Mouse (Mus musculus) ovary, postnatal 36 days (tissue): ENCODE measurements around the gene Etfdh.
A peak's percentile ranks its signal among the peaks of the same experiment; 100 is the strongest.
"Not testable (repeated sequence)": the region's sequence is repeated elsewhere in the genome, so short reads cannot be mapped to it uniquely, and the experiment has no call there.

Experiments used
- DNase-seq: peaks from one replicate; pipeline ENCODE4 v3.0.0; 2022; ENCODE audit warnings: low spot score, mixed read lengths

Gene Etfdh

DNA sequence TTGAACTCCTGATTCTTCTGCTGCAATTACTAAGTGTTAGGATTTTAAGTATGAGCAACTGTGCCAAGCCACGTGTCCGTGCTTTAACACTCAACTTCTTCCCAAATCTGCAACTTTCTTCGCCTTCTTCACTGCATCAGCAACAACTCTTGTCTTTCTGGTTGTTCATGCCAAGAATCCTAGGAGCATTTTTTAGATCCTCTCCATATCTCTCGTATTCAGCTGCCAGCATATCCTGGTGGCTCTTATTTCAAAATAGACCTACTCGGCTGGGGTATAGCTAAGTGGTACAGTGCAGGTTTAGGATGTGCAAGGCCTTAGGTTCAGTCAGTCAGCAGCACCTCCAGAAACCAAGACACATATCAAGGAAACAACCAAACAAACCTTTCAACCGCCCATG, 51.7 kb downstream of the Etfdh start:
- no peak for DNase-seq

- no peak for DNase-seq
These were observed 52.4 kb downstream of the Etfdh start for GRCm38 (mm10) chr3:79576865-79577264.

GRCm38 (mm10) chr3:79576468-79576816, 52.9 kb downstream of the Etfdh start:
- DNase-seq, result no peak

DNA sequence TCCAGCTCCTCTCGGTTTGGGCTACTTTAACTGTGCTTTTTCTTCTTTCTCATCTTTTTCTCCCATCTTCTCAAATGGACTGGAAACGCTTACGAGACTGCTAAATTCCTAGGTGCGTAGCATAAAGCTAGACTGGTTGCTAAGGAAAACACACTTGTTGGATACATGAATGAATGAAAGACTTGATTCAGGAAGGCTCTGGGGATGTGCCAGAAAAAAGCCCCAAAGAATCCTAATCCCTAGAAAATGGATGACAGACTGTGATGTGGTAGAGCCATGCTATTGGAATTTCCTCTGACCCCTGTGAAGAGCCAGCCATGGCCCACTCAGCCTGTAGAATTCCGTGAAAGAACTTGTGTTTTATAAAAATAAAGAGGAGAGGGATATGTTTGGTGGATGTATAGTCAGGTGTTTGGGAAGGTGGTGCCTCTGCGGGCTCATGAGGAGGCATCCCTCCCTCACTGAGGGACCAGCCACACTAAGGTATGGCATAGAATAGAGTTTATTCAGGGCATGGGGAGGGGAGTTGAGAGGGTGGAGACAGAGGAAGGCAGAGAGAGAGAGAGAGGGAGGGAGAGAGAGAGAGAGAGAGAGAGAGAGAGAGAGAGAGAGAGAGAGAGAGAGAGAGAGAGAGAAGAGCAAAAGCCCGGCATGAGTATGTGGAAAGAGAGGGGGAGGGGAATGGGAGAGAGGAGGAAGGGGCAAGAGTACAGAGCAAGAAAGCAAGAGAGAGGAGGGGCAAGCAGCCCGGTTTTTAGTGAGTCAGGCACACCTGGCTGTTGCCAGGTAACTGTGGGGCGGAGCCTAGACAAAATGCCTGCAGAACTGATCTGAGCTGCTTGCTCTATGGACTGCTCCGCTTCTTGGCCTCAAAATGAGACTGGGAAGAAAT, 53.5 kb downstream of the Etfdh start:
- DNase-seq, result no peak

DNA sequence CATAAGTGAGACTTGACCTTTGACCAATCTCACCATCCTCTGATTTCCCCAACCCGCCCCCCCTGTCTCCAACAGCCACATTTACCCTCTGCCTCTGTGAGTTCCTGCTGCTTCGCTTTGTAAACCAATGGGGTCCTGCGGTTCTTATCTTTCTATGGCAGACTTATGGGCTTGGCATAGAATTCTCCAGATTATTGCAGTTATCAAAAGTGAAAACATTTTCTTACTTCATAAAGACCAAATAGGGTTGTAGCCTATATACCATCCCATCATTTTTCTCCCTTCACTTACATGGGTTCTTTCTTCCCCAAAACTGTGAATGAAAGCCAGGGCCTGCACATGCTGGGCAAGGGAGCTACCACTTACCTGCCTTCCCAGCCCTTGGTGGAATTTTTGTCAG, 55.0 kb downstream of the Etfdh start:
- no peak for DNase-seq

DNA sequence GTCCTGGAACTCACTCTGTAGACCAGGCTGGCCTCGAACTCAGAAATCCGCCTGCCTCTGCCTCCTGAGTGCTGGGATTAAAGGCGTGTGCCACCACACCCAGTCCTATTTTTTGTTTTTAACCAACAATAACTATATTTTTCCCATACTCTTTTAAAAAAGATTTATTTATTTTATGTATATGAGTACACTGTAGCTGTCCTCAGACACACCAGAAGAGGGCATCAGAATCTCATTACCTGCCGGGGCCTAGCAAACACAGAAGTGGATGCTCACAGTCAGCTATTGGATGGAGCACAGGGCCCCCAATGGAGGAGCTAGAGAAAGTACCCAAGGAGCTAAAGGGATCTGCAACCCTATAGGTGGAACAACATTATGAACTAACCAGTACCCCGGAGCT, 55.9 kb downstream of the Etfdh start:
- not testable (repeated sequence) for DNase-seq

DNA sequence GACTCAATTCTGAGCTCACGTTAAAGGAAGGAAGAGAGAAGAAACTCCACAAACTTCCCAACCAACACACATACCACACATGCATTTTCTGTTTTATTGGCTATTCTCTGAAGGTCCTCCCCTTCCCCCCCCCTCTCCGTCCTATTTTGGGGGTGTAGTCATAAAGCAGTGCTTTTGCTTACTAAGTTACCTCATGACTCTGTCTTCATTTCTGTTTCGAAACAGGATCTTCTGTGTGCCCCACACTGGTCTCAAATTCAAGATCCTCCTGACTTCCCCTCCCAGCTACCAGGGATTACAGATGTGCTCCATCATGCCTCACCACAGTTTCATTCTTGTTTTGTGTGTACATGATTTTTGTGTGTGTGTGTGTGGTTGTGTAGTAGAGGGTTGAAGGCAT, 56.9 kb downstream of the Etfdh start:
- no peak for DNase-seq

DNA sequence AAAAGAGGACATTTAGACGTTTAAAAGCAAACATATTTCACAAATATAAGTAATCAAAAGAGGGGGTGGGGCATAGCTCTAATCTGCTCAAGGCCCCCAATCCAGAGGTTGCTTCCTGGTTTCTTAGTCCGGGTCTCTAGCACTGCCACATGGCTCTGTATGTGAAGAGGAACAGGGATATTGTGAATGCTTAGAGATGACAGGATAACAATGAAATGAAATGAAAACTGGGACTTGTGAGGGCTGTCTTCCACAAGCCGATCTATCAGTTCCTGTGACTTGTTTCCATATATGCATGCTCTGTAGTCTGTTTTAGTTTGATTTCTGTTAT, 60.0 kb downstream of the Etfdh start:
- no peak for DNase-seq

GRCm38 (mm10) chr3:79568629-79569350, 60.5 kb downstream of the Etfdh start:
- DNase-seq, result no peak

- peak; percentile 87 for DNase-seq
These were observed 61.5 kb downstream of the Etfdh start, which contains the start of gene Fnip2 for GRCm38 (mm10) chr3:79567703-79568362. Fnip2 (minus strand) TSS chr3:79567796.

- no peak for DNase-seq
These were observed 62.3 kb downstream of the Etfdh start for GRCm38 (mm10) chr3:79566716-79567691.

DNA sequence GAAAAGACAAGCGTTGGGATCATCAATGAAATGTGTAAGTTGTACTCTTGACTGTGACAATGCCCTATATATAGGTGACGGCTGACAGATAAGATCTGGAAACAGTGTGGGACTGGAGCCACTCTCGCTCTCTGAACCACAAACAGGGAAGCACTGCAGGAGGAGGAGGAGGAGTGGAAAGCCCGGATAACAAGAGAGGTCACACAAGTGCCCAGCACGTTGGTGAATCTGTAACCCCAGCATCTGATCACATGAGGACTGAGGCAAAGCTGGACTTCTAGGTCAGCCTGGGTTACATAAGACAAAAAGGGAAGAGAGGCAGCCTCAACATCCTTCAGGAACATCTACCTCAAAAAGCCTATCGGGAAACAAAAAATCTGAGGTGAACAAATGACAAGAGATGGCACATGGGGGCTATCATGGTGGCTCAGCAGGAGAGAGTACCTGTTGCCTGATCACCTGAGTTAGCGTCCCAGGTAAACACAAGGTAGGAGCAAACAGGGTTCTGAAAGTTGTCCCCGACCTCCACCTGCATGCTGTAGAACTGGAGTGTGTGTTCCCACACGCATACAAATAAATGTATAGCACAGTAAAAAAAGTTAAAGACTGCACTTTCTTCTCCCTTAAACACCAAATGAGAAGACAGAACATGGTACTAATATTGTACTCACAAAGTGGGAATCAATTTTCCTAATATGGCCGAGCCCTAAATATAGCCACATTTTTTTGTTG, 64.3 kb downstream of the Etfdh start:
- DNase-seq, result no peak

DNA sequence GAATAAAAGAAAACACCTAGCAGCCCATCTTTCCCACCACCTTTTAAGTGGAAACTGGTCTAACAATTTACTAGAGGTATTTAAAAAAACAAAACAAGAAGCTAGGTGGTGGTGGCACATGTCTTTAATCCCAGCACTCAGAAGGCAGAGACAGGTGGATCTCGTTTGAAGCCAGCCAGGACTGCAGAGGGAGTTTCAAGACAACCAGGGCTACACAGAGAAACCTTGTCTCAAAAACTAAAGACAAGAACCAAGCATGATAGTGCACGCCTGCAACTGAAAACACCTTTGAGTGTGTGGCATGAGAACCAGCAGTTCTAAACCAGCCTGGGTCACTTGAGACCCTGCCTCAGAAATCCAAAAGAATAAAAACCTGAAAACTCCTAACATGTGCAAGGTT, 65.8 kb downstream of the Etfdh start:
- no peak for DNase-seq

DNA sequence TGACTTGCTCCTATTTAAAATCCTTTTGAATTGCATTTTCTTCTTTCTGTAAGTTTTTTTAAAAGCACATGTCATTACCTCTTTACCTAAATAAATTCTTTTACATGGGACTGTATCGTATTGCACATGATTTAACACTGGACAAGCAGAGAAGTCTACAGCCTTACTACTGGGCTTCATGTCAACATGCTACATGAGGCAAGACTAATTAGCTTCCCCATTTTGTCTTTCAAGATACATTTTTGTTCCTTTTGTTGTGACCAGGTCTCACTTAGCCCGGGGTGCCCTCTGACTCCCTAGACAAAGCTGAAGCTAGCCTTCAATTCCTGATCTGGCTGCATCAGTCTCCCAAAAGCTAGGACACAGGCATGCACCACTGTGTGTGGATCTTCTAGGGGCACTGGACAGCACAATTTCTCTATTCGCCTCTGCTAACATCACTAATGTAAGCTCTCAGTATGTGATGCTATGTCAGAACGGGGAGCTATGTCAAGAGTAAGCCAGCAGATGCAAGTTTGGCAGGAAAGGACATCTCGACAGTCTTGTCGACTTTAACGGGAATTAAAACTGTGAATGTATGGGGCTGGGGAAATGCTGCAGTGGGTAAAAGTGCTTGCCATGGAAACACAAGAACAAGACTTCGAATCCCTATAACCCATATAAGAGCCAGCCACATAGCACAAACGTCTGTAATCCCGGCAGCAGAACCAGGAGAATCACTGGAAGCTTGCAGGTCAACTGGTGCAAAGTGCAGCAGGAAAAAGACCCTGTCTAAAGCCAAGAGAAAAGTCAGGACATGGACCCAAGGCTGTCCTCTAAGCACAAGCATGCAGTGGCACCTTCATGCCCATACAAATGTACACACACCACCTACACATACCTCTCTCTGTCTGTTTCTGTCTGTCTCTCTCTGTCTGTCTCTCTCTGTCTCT, 67.2 kb downstream of the Etfdh start:
- DNase-seq, result no peak

- DNase-seq, result no peak
These were observed 68.7 kb downstream of the Etfdh start for GRCm38 (mm10) chr3:79560555-79560954.

GRCm38 (mm10) chr3:79559773-79560045, 69.6 kb downstream of the Etfdh start:
- no peak for DNase-seq

GRCm38 (mm10) chr3:79559021-79559772, 70.1 kb downstream of the Etfdh start:
- peak; percentile 14 for DNase-seq

GRCm38 (mm10) chr3:79555061-79555460, 74.2 kb downstream of the Etfdh start:
- DNase-seq, result no peak
